Mouse (Mus musculus) CD4-positive, CD25-positive, alpha-beta regulatory T cell, adult 4 months (primary cell): ENCODE measurements around the gene Hmgxb4. TPM values are rescaled to one million over a fixed set of nuclear protein-coding genes. Genes with fewer than 3 reads are reported as not detected.

ENCODE experiments used
- ATAC-seq: one replicate; pipeline ENCODE4 v1.8.0; 2017
- polyA plus RNA-seq, 2 experiments: library from polyadenylated mRNA; unstranded; fragments of 100-300 nt; shearing (Covaris generic); gene quantifications; one replicate each; pipeline ENCODE4 v1.2.1; 2017

Gene Hmgxb4
- polyA plus RNA-seq, 2 experiments from 2014 or later, result 34.7 to 52.0 TPM

- ATAC-seq, result no peak
These were observed 25.3 kb downstream of the Hmgxb4 start for GRCm38 (mm10) chr8:75018274-75018972.

- ATAC-seq, result peak; percentile 45
These were observed 30.6 kb downstream of the Hmgxb4 start for GRCm38 (mm10) chr8:75023660-75024316.

GRCm38 (mm10) chr8:75025809-75026208 is 32.7 kb downstream of the Hmgxb4 start:
- no peak for ATAC-seq

- no peak for ATAC-seq
These were observed 37.4 kb downstream of the Hmgxb4 start for GRCm38 (mm10) chr8:75030453-75031024.

GRCm38 (mm10) chr8:75032961-75033360 is 39.8 kb downstream of the Hmgxb4 start:
- ATAC-seq, result peak; percentile 3

GRCm38 (mm10) chr8:75033511-75034243 is 40.5 kb downstream of the Hmgxb4 start, which contains the start of gene Tom1:
TSS of gene Tom1 (plus strand) at chr8:75033705.
- peak; percentile 94 for ATAC-seq

GRCm38 (mm10) chr8:75034285-75034684 is 41.1 kb downstream of the Hmgxb4 start:
- ATAC-seq, result peak; percentile 10

- no peak for ATAC-seq
These were observed 42.5 kb downstream of the Hmgxb4 start for GRCm38 (mm10) chr8:75035640-75036039.

- ATAC-seq, result no peak
These were observed 45.3 kb downstream of the Hmgxb4 start for GRCm38 (mm10) chr8:75038497-75038896.

- no peak for ATAC-seq
These were observed 46.6 kb downstream of the Hmgxb4 start for GRCm38 (mm10) chr8:75039754-75040153.

- ATAC-seq, result no peak
These were observed 49.0 kb downstream of the Hmgxb4 start for GRCm38 (mm10) chr8:75042171-75042570.

GRCm38 (mm10) chr8:75042974-75043373 is 49.8 kb downstream of the Hmgxb4 start:
- ATAC-seq, result no peak

- no peak for ATAC-seq
These were observed 53.1 kb downstream of the Hmgxb4 start for GRCm38 (mm10) chr8:75046303-75046702.

- no peak for ATAC-seq
These were observed 54.6 kb downstream of the Hmgxb4 start for GRCm38 (mm10) chr8:75047784-75048183.

GRCm38 (mm10) chr8:75053342-75053741 is 60.2 kb downstream of the Hmgxb4 start:
- no peak for ATAC-seq

- ATAC-seq, result no peak
These were observed 62.5 kb downstream of the Hmgxb4 start for GRCm38 (mm10) chr8:75055673-75056072.

GRCm38 (mm10) chr8:75060022-75060421 is 66.9 kb downstream of the Hmgxb4 start:
- peak; percentile 32 for ATAC-seq

- ATAC-seq, result no peak
These were observed 67.7 kb downstream of the Hmgxb4 start for GRCm38 (mm10) chr8:75060815-75061214.

- no peak for ATAC-seq
These were observed 70.1 kb downstream of the Hmgxb4 start for GRCm38 (mm10) chr8:75063290-75063689.

GRCm38 (mm10) chr8:75064790-75065189 is 71.6 kb downstream of the Hmgxb4 start:
- ATAC-seq, result no peak

- no peak for ATAC-seq
These were observed 74.1 kb downstream of the Hmgxb4 start for GRCm38 (mm10) chr8:75067287-75067686.

GRCm38 (mm10) chr8:75070297-75070696 is 77.1 kb downstream of the Hmgxb4 start:
- no peak for ATAC-seq
